Mouse (Mus musculus) mouse embryonic stem cell (cell line): ENCODE data around the gene Cp.
"Not testable (repeated sequence)": the region's sequence is repeated elsewhere in the genome, so short reads cannot be mapped to it uniquely, and the experiment has no call there.

Experiments used
- in situ Hi-C, 2 experiments: fragments of 300-500 bp; cut with MboI; formaldehyde crosslinking; loops; 1 replicate in 1 of 2; 3 replicates in 1 of 2; pipeline ENCODE4 v1.14.3; 2019 to 2020; ENCODE audit warnings: low sequenced_read_pairs in 2 of 2, low pct_unique_long_range_greater_than_20kb in 1 of 2, mixed read lengths in 1 of 2; ENCODE audit not compliant: unreplicated experiment in 1 of 2

Cp gene

GRCm38 (mm10) chr3:19956885-19957284 is at the start of gene Cp:
Gene Cp (plus strand): TSS chr3:19957054.
- in situ Hi-C loops: no loop called here

DNA sequence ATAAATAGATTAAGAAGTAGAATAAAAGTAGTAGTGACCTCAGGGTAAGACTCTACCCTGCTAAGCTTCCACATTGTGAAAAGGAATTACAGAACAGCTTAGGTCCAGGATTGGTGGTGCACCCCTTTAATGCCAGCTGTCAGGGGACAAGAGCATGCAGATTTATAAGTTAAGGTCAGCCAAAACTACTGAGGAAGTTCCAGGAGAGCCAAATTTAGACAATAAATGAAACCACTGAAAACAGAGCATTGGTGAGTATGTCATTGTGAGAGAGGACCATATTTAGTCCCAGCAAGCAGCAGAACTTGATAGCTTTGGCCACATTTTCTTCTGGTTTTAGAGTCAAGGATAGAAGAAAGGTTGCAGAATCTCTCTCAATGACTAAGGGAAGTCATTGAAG is 8.3 kb upstream of the Cp start:
- in situ Hi-C loops: no loop called here

DNA sequence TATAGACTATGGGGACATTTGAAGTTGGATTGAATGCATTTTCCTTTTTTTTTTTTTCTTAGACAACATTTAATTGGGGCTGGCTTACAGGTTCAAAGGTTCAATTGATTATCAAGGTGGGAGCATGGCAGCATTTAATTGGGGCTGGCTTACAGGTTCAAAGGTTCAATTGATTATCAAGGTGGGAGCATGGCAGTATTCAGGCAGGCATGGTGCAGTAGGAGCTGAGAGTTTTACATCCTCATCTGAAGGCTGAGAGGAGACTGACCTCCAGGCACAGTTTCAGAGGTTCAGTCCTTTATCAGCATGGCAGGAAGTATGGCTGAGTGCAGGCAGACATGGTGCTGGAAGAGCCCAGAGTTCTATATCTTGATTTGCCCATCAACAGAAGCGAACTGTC is 7.5 kb upstream of the Cp start:
- in situ Hi-C loops: not testable (repeated sequence)

DNA sequence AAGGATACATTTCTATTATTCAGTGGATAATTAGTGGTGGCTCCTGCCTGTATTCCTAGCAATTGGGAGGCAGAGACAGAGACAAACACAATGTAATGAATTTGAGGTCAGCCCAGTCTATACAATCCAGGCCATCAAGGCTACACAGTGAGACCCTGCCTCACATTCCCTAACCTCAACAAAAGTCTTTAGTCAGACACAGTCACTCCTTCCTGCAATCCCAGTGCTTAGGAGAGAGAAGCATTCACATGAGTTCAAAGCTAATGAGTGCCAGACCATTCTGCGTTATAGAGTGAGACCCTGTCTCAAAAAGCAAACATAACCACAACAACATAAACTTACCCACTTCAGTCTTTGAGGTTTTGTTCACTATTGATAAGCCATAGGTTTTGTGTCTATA is 3.4 kb upstream of the Cp start:
- in situ Hi-C loops: no loop called here

DNA sequence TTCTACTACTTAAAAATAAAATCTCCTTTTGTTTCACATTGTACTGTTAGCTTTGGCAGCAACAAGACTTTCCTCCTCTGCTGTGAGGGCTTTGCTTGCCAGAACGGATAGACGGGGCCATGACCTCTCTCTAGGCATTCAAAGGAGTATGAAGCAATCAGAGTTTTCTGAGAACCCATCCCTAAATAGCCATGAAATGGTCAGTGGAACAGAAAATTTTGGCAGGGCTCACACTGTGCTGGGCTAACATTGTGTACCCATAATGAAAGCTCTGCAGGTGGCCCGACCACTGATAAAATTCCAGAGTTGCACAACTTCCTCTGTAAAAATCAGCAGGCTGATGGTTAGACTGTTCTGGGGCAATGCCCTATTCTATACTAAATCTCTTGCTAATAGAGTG is 3.0 kb upstream of the Cp start:
- in situ Hi-C loops: no loop called here

DNA sequence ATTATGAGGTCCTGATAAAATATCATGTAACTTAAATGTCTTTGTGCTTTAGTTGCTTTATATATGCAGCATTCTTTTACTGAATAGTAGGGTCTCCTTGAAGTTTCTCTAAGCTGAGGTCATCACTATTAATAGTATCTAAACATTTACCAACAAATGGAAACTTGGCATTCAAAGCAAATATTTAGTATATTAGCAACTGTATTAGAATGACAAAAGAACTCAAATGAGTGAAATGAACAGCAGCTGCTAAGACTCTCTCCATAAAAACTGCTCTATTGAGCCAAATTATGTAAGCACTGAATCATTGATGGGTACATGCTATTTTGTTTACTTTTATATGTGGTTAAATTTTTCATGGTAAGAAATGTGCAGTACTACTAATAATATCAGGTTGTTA is 1.2 kb downstream of the Cp start:
- in situ Hi-C loops: no loop called here

GRCm38 (mm10) chr3:19958983-19959382 is 2.1 kb downstream of the Cp start:
- in situ Hi-C loops: no loop called here

GRCm38 (mm10) chr3:19960570-19961114 is 3.8 kb downstream of the Cp start:
- in situ Hi-C loops: no loop called here

- in situ Hi-C loops: no loop called here
These were observed 4.5 kb downstream of the Cp start for GRCm38 (mm10) chr3:19961341-19961740.

DNA sequence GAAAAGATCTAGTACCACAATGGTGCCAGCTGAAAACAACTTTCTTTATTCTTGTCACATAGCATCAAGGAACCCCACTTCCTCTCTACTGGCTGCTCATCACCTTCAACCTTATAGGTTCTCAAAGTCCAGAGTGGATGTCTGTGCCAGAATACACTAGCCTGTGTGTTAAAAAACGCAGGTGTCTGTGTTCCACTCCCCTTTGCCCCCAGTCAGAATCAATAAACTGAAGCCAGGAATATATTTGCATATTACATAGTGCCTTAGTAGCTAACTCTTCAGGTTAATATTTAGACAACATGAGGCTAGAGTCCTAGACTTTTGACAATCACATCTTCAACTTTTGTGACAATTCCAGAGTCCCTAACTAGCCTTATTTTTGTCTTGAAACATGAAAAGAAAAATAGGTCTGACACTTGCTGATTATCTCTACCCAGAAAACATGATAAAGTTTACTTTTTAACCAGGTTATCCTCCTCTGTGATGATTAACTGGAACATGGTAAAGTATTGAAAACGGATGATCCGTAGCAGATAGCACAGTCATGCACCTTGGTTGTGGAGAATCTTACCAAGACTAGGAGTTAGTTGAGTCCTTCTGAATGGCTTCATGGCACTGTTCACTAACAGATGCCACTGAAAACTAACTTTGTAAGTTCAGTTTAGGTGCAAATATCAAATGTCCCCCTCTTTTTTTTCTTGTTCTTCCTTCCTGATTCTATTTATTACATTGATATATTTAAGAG is 6.1 kb downstream of the Cp start:
- in situ Hi-C loops: no loop called here

GRCm38 (mm10) chr3:19964625-19965188 is 7.9 kb downstream of the Cp start:
- in situ Hi-C loops: no loop called here

DNA sequence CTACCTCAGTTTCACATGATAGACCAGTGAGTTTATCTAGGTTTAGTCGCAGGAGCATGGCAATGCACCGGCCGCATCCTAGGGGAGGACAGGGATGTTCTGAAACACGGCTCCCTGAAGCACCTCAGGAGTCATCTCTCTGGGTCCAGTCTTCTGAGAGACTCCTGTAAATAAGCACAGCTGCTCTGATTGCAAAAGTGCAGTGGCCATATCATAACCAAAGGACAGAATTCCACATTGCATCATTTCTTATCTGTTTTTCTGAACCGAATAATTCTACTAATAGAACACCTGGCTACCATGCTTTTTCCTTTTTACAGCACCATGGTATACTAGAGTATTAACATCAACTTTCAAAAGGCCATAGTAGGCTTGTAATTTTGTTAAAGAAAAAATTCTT is 8.4 kb downstream of the Cp start:
- in situ Hi-C loops: no loop called here

GRCm38 (mm10) chr3:19966072-19966471 is 9.2 kb downstream of the Cp start:
- in situ Hi-C loops: no loop called here

- in situ Hi-C loops: no loop called here
These were observed 21.6 kb downstream of the Cp start for GRCm38 (mm10) chr3:19978474-19978873.

DNA sequence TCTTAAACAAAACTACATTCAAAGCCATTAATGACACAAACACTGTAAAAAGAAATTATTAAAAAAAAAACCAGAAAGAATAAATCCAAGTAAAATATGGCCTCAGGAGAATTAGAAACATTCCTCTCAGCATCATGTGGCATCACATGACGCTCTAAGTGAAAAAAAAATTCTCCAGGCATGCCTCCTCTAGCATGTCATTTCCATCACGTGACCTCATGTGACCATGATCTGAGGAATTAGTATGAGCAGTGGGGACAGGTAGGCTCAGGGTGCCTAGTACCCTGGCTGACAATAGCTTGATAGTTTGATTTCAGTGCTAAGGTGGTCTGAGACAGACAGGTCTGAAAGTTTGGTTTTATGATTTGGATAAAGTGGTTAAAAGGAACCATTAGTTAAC is 24.3 kb downstream of the Cp start:
- in situ Hi-C loops: no loop called here

DNA sequence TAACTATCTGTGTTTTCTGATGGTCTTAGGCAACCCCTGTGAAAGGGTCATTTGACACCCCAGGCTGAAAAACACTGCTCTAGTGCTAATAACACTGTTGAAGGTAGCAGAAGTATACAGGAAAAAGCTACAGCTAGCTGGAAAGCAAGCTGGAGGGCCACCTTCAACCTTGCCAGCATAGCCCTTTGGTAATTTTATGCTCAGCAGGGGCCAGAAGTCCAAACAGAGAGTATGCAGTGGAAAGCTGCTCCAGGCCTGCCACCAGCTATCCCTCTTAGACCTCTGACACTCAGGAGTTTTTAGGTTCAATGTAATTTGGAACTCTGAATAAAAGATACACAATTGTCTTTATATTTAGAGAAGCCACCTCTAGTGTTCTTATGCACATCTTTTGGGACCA is 26.0 kb downstream of the Cp start:
- in situ Hi-C loops: no loop called here

DNA sequence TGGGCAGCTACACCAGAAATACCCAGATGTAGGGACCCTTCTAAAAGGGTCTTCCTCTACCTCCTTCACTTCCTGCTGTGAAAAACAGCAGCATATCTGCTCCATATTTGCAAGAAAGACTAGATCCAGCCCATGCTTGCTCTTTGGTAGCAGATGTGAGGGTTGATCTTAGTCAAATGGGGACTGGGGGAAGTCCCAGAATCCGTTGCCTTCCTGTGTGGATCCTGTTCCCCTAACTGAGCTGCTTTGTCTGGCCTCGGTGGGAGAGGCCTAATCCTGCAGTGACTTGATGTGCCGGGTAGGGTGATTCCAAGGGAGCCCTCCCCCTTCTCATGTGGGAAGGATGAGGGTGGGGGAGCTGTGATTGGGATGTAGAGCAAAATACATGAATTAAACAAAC is 29.3 kb downstream of the Cp start:
- in situ Hi-C loops: no loop called here

DNA sequence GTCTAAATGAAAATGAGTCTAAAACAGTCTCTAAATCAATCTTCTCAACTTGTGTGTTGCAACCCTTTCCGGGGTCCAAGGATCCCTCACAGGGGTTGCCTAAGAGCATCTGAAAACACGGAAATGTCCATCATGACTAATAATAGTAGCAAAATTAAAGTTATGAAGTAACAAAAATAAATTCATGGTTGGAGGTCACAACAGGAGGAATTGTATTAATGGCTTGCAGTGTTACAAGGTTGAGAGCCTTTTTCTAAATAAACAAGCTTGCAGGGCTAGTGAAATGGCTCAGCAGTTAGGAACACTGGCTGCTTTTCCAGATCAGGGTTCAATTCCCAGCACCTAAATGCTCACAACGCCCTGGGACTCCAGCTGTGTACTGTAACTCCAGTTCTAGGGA is 33.2 kb downstream of the Cp start:
- in situ Hi-C loops: no loop called here

DNA sequence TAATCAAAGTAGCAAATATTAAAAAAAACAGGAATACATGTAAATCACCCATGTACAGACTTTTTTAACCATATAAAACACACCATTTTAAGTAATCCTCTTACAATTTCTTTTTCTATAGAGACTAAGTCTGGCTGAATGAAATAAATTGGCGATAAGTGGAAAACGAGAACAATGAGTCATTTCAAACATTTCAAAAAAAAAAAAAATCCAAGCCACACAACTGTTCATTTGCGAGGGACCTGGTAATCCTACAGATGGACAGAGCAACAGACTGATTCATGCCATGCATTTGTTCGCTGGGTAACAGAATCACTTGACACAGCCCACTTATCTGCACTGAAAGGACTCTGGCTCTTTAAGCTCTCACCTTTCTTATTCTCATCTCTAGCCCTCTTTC is 35.5 kb downstream of the Cp start:
- in situ Hi-C loops: no loop called here

DNA sequence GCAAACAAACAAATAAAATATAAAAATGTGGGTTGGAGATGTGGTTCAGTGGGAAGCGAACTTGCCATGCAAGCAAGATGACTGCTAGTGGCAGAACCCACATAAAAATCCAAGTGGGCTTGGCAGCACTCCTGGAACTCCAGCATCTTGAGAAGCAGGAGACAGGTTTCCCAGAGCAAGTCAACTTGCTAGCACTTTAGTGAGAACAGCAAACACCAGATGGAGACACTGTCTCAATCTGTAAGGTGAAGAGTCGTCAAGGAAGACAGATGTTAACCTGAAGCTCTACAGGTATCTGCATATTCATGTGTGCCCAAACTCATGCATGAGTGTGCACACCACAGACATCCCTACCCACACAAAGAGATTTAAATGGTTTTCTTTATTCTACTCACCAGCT is 42.7 kb downstream of the Cp start:
- in situ Hi-C loops: no loop called here
